Mouse (Mus musculus) liver, embryonic 16.5 days (tissue): ENCODE results near the gene Ltf. TPM values are rescaled to one million over a fixed set of nuclear protein-coding genes. Genes with fewer than 3 reads are reported as not detected.

Source experiments
- ATAC-seq: fragments of 200-750 bp; cut with Nextera tagmentation; 2 replicates; pipeline ENCODE4 v1.8.0; 2017; ENCODE audit warnings: low read depth, mild to moderate bottlenecking, moderate number of reproducible peaks, moderate library complexity
- H3K27ac ChIP-seq: fragments of 300-500 bp; sonication (generic); 2 replicates; pipeline ENCODE4 v1.5.1; 2014; ENCODE audit warnings: mild to moderate bottlenecking, low read length
- H3K27me3 ChIP-seq: fragments of 300-500 bp; sonication (generic); 2 replicates; pipeline ENCODE4 v1.6.1; 2014; ENCODE audit warnings: low read depth, low read length, mixed read lengths; ENCODE audit not compliant: control insufficient read depth, insufficient read depth
- H3K36me3 ChIP-seq: fragments of 300-500 bp; sonication (generic); 2 replicates; pipeline ENCODE4 v1.6.1; 2014; ENCODE audit warnings: mild to moderate bottlenecking; ENCODE audit not compliant: control insufficient read depth, insufficient read depth
- H3K4me1 ChIP-seq: fragments of 300-500 bp; sonication (generic); 2 replicates; pipeline ENCODE4 v1.6.1; 2014; ENCODE audit warnings: low read depth, low read length, mixed read lengths; ENCODE audit not compliant: control insufficient read depth
- H3K4me2 ChIP-seq: fragments of 300-500 bp; sonication (generic); 2 replicates; pipeline ENCODE4 v1.6.1; 2014; ENCODE audit warnings: low read depth, low read length, mixed read lengths
- H3K4me3 ChIP-seq: fragments of 300-500 bp; sonication (generic); 2 replicates; pipeline ENCODE4 v1.5.1; 2014; ENCODE audit warnings: low read depth, mild to moderate bottlenecking, low read length
- H3K9ac ChIP-seq: fragments of 300-500 bp; sonication (generic); 2 replicates; pipeline ENCODE4 v1.6.1; 2014; ENCODE audit warnings: low read depth, low read length
- H3K9me3 ChIP-seq: fragments of 300-500 bp; sonication (generic); replicated peaks from 2 replicates; pipeline ENCODE4 v1.6.1; 2016; ENCODE audit warnings: low read length; ENCODE audit not compliant: control insufficient read depth
- WGBS: fragments of 180-500 bp; shearing (Covaris S2); extraction: QIAGEN DNeasy Blood & Tissue Kit; methylation state at CpG from one replicate; pipeline ENCODE4 v1.1.7; 2014; ENCODE audit not compliant: insufficient replicate concordance; 5-methylcytosine and 5-hydroxymethylcytosine counted together
- polyA plus RNA-seq: library from polyadenylated mRNA; unstranded; fragments of >200 nt; fragmentation: Nextera tagmentation; extraction: Ambion mirVana; gene quantifications from 2 replicates; pipeline ENCODE4 v1.2.1, GENCODE M21; 2015

Ltf gene
- polyA plus RNA-seq, 1 experiment from 2014 or later, result 211 TPM

DNA sequence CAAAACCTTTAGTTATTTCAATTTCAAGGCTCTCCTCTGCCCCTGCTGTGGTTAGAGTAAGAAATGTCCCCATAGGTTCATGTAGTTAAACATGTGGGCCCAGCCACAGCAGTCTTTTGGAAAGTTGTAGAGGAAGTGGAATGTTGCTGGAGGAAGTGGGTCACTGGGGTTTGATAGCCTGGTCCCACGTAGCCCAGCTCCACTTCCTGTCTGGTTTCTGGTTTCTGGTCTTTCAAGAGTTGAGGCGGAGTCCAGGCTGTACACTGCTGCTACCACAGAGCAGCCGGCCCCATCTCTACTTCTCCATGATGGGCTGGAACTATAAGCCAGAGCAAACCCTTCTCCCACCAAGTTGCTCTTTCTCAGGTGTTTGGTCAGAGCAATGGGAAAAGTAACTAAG, 27.2 kb downstream of the Ltf start:
- H3K9ac ChIP-seq, result no peak overlapping the region
- H3K4me1 ChIP-seq, result no peaks in the 10 kb centered on the region; the same call in 1 of the 2 replicates
- peak; percentile 46; the same call in 1 of the 2 replicates for ATAC-seq
- H3K36me3 ChIP-seq, result no peaks in the 10 kb centered on the region
- H3K9me3 ChIP-seq, result no peaks in the 10 kb centered on the region
- H3K27ac ChIP-seq, result peak overlapping the region; percentile 20; the same call in 1 of the 2 replicates
- no peak overlapping the region for H3K4me3 ChIP-seq
- 21% methylated on average over 3 of the region's 3 CpGs for WGBS
- H3K4me2 ChIP-seq, result no peak overlapping the region
- H3K27me3 ChIP-seq, result no peaks in the 10 kb centered on the region

DNA sequence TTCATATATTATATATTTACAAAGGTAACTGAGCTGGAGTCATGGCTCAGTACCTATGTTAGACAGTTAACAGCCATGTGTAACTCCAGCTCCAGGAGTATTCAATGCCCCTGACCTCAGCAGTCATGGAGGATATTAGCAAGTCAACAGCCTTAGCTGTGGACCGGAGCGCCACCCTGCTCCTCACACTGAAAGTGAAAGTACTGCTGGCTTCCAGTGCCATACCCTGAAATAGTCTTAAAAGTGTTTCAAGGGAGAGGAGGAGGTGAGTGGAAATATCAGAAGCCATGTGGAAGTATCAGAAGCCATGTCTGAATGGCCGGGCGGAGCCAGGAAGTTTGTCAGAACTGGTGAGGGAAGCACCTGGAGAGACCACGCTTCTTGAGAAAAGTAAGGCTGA, 28.2 kb downstream of the Ltf start:
- Histone ChIP-seq H3K9me3 (no peaks in the 10 kb centered on the region), H3K27me3 (no peaks in the 10 kb centered on the region), H3K27ac (no peak overlapping the region), H3K4me1 (no peaks in the 10 kb centered on the region; the same call in 1 of the 2 replicates), H3K9ac (no peak overlapping the region), H3K4me2 (no peak overlapping the region), H3K4me3 (no peak overlapping the region), H3K36me3 (no peaks in the 10 kb centered on the region)
- 67% methylated on average over 5 of the region's 5 CpGs for WGBS
- no peak for ATAC-seq

GRCm38 (mm10) chr9:111048452-111048851, 29.4 kb downstream of the Ltf start:
- H3K4me3 ChIP-seq, result no peak overlapping the region
- no peak overlapping the region for H3K9ac ChIP-seq
- ATAC-seq, result no peak
- no peaks in the 10 kb centered on the region; the same call in 1 of the 2 replicates for H3K36me3 ChIP-seq
- no peaks in the 10 kb centered on the region for H3K9me3 ChIP-seq
- no peaks in the 10 kb centered on the region for H3K27me3 ChIP-seq
- WGBS, result 64% methylated on average over 3 of the region's 3 CpGs
- no peak overlapping the region for H3K4me2 ChIP-seq
- H3K27ac ChIP-seq, result no peak overlapping the region
- no peaks in the 10 kb centered on the region; the same call in 1 of the 2 replicates for H3K4me1 ChIP-seq

DNA sequence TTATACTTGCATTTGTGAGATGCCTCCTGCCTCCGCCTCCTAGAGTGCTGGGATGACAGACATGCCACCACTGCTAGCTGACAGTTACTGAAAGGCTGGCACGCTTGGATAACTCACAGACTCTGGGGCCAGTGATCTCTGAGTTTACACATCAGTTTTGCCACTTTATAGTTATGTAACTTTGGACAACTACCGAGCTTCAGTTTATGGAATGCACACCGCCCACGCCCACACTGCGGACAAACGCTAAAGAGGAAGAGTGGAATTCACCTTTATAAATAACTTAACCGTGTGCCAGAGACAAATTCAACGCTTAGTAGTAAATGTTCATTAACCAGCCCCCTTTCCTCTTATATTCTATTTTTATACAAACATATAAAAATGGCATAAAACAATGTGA, 35.9 kb downstream of the Ltf start:
- Histone ChIP-seq H3K4me1 (peaks cover 38% of the 10 kb centered on the region), H3K27ac (no peak overlapping the region), H3K27me3 (no peaks in the 10 kb centered on the region), H3K36me3 (peaks cover 5% of the 10 kb centered on the region; the same call in 1 of the 2 replicates), H3K4me3 (peak overlapping the region; percentile 80), H3K9ac (peak overlapping the region; percentile 2; the same call in 1 of the 2 replicates), H3K4me2 (peak overlapping the region; percentile 76), H3K9me3 (no peaks in the 10 kb centered on the region)
- WGBS, result 82% methylated on average over 9 of the region's 9 CpGs
- no peak for ATAC-seq

- Histone ChIP-seq H3K27ac (peak overlapping the region; percentile 100), H3K27me3 (no peaks in the 10 kb centered on the region), H3K4me3 (peak overlapping the region; percentile 80), H3K4me1 (peaks cover 38% of the 10 kb centered on the region), H3K9me3 (no peaks in the 10 kb centered on the region), H3K4me2 (peak overlapping the region; percentile 76), H3K36me3 (peaks cover 5% of the 10 kb centered on the region; the same call in 1 of the 2 replicates), H3K9ac (peak overlapping the region; percentile 86)
- ATAC-seq, result no peak
- 35% methylated on average over 29 of the region's 29 CpGs for WGBS
Measured at GRCm38 (mm10) chr9:111055800-111056518, 36.9 kb downstream of the Ltf start.

- peaks cover 5% of the 10 kb centered on the region; the same call in 1 of the 2 replicates for H3K36me3 ChIP-seq
- H3K27ac ChIP-seq, result peak overlapping the region; percentile 100
- WGBS, result 2% methylated on average over 11 of the region's 11 CpGs
- no peak for ATAC-seq
- no peaks in the 10 kb centered on the region for H3K27me3 ChIP-seq
- peaks cover 38% of the 10 kb centered on the region for H3K4me1 ChIP-seq
- H3K4me3 ChIP-seq, result peak overlapping the region; percentile 80
- peak overlapping the region; percentile 86 for H3K9ac ChIP-seq
- H3K4me2 ChIP-seq, result peak overlapping the region; percentile 76
- H3K9me3 ChIP-seq, result no peaks in the 10 kb centered on the region
Measured at GRCm38 (mm10) chr9:111056519-111056797, 37.4 kb downstream of the Ltf start.

- Histone ChIP-seq H3K27ac (peak within 1 kb of the TSS; percentile 100), H3K4me2 (peak within 1 kb of the TSS; percentile 76), H3K9ac (peak within 1 kb of the TSS; percentile 86), H3K27me3 (no peaks in the 10 kb centered on the region), H3K4me3 (peak within 1 kb of the TSS; percentile 80), H3K9me3 (no peaks in the 10 kb centered on the region), H3K36me3 (peaks cover 5% of the 10 kb centered on the region; the same call in 1 of the 2 replicates), H3K4me1 (peaks cover 38% of the 10 kb centered on the region)
- ATAC-seq, result peak; percentile 98
- under 1% methylated on average over 17 of the region's 17 CpGs for WGBS
Measured at GRCm38 (mm10) chr9:111056798-111057543, 37.9 kb downstream of the Ltf start, which contains the start of gene Ccrl2. TSS of gene Ccrl2 (minus strand) at chr9:111057519.

GRCm38 (mm10) chr9:111057544-111058370, 38.7 kb downstream of the Ltf start:
- Histone ChIP-seq H3K27me3 (no peaks in the 10 kb centered on the region), H3K4me3 (peak overlapping the region; percentile 80), H3K4me1 (peaks cover 38% of the 10 kb centered on the region), H3K27ac (peak overlapping the region; percentile 100), H3K9ac (peak overlapping the region; percentile 59), H3K9me3 (no peaks in the 10 kb centered on the region), H3K4me2 (peak overlapping the region; percentile 76), H3K36me3 (peaks cover 5% of the 10 kb centered on the region; the same call in 1 of the 2 replicates)
- WGBS, result 39% methylated on average over 14 of the region's 14 CpGs
- no peak for ATAC-seq
